Mouse (Mus musculus): Measurements from ENCODE around the gene Scn8a. TPM values are rescaled to one million over a fixed set of nuclear protein-coding genes. Genes with fewer than 3 reads are reported as not detected.
A peak's percentile ranks its signal among the peaks of the same experiment; 100 is the strongest.

The Scn8a gene
- polyA plus RNA-seq, 1 experiment from 2014 or later, result 3.6 TPM

GRCm38 (mm10) chr15:100983427-100984153, 113.9 kb downstream of the Scn8a start:
- Histone ChIP-seq H3K36me3 (ENCODE audit: control insufficient read depth, insufficient read depth, low read length) (no peaks in the 10 kb centered on the region), H3K27ac (ENCODE audit: low read length) (no peak overlapping the region), H3K4me3 (ENCODE audit: low read depth, low read length) (peak overlapping the region; percentile 40), H3K9me3 (ENCODE audit: control insufficient read depth, low read depth, low read length) (no peaks in the 10 kb centered on the region), H3K9ac (replicated peaks; ENCODE audit: low read depth, low read length) (peak overlapping the region; percentile 33), H3K4me2 (replicated peaks; ENCODE audit: low read depth, low read length) (peak overlapping the region; percentile 73), H3K27me3 (ENCODE audit: control insufficient read depth, insufficient read depth, low read length) (no peaks in the 10 kb centered on the region), H3K4me1 (ENCODE audit: control insufficient read depth, insufficient read depth, low read length) (no peaks in the 10 kb centered on the region)
- ATAC-seq (ENCODE audit: insufficient number of reproducible peaks, insufficient read depth, low FRiP score, low read depth), result peak; percentile 76
- WGBS, result under 1% methylated on average over 46 of the region's 46 CpGs

- WGBS, result 20% methylated on average over 12 of the region's 12 CpGs
- Histone ChIP-seq H3K27me3 (ENCODE audit: control insufficient read depth, insufficient read depth, low read length) (no peaks in the 10 kb centered on the region), H3K9me3 (ENCODE audit: control insufficient read depth, low read depth, low read length) (no peaks in the 10 kb centered on the region), H3K36me3 (ENCODE audit: control insufficient read depth, insufficient read depth, low read length) (no peaks in the 10 kb centered on the region), H3K4me3 (ENCODE audit: low read depth, low read length) (peak overlapping the region; percentile 40), H3K4me1 (ENCODE audit: control insufficient read depth, insufficient read depth, low read length) (no peaks in the 10 kb centered on the region), H3K27ac (ENCODE audit: low read length) (no peak overlapping the region), H3K9ac (replicated peaks; ENCODE audit: low read depth, low read length) (peak overlapping the region; percentile 33; the same call in 1 of the 2 replicates), H3K4me2 (replicated peaks; ENCODE audit: low read depth, low read length) (peak overlapping the region; percentile 73)
- ATAC-seq (ENCODE audit: insufficient number of reproducible peaks, insufficient read depth, low FRiP score, low read depth), result no peak
Observed at GRCm38 (mm10) chr15:100984154-100984893, 114.7 kb downstream of the Scn8a start.

GRCm38 (mm10) chr15:100986479-100986878, 116.8 kb downstream of the Scn8a start:
- 82% methylated on average over 10 of the region's 10 CpGs for WGBS
- Histone ChIP-seq H3K9ac (replicated peaks; ENCODE audit: low read depth, low read length) (no peak overlapping the region), H3K4me3 (ENCODE audit: low read depth, low read length) (no peak overlapping the region), H3K27ac (ENCODE audit: low read length) (no peak overlapping the region), H3K9me3 (ENCODE audit: control insufficient read depth, low read depth, low read length) (no peaks in the 10 kb centered on the region), H3K36me3 (ENCODE audit: control insufficient read depth, insufficient read depth, low read length) (no peaks in the 10 kb centered on the region), H3K4me1 (ENCODE audit: control insufficient read depth, insufficient read depth, low read length) (no peaks in the 10 kb centered on the region), H3K27me3 (ENCODE audit: control insufficient read depth, insufficient read depth, low read length) (no peaks in the 10 kb centered on the region), H3K4me2 (replicated peaks; ENCODE audit: low read depth, low read length) (no peak overlapping the region)
- ATAC-seq (ENCODE audit: insufficient number of reproducible peaks, insufficient read depth, low FRiP score, low read depth), result no peak

GRCm38 (mm10) chr15:100987031-100987430, 117.4 kb downstream of the Scn8a start:
- H3K4me1 ChIP-seq (ENCODE audit: control insufficient read depth, insufficient read depth, low read length), result no peaks in the 10 kb centered on the region

GRCm38 (mm10) chr15:100990283-100990682, 120.6 kb downstream of the Scn8a start:
- Histone ChIP-seq H3K9ac (replicated peaks; ENCODE audit: low read depth, low read length) (no peak overlapping the region), H3K27ac (ENCODE audit: low read length) (no peak overlapping the region), H3K4me1 (ENCODE audit: control insufficient read depth, insufficient read depth, low read length) (no peaks in the 10 kb centered on the region), H3K36me3 (ENCODE audit: control insufficient read depth, insufficient read depth, low read length) (no peaks in the 10 kb centered on the region), H3K27me3 (ENCODE audit: control insufficient read depth, insufficient read depth, low read length) (no peaks in the 10 kb centered on the region), H3K9me3 (ENCODE audit: control insufficient read depth, low read depth, low read length) (no peaks in the 10 kb centered on the region), H3K4me2 (replicated peaks; ENCODE audit: low read depth, low read length) (no peak overlapping the region), H3K4me3 (ENCODE audit: low read depth, low read length) (no peak overlapping the region)
- ATAC-seq (ENCODE audit: insufficient number of reproducible peaks, insufficient read depth, low FRiP score, low read depth), result no peak
- WGBS, result 91% methylated on average over 10 of the region's 10 CpGs

More at GRCm38 (mm10) chr15:100987031-100987430, 117.4 kb downstream of the Scn8a start:
- Histone ChIP-seq H3K9me3 (ENCODE audit: control insufficient read depth, low read depth, low read length) (no peaks in the 10 kb centered on the region), H3K27ac (ENCODE audit: low read length) (no peak overlapping the region), H3K9ac (replicated peaks; ENCODE audit: low read depth, low read length) (no peak overlapping the region), H3K27me3 (ENCODE audit: control insufficient read depth, insufficient read depth, low read length) (no peaks in the 10 kb centered on the region), H3K36me3 (ENCODE audit: control insufficient read depth, insufficient read depth, low read length) (no peaks in the 10 kb centered on the region), H3K4me2 (replicated peaks; ENCODE audit: low read depth, low read length) (no peak overlapping the region), H3K4me3 (ENCODE audit: low read depth, low read length) (no peak overlapping the region)
- no peak for ATAC-seq (ENCODE audit: insufficient number of reproducible peaks, insufficient read depth, low FRiP score, low read depth)
- WGBS, result 93% methylated on average over 1 of the region's 1 CpGs

DNA sequence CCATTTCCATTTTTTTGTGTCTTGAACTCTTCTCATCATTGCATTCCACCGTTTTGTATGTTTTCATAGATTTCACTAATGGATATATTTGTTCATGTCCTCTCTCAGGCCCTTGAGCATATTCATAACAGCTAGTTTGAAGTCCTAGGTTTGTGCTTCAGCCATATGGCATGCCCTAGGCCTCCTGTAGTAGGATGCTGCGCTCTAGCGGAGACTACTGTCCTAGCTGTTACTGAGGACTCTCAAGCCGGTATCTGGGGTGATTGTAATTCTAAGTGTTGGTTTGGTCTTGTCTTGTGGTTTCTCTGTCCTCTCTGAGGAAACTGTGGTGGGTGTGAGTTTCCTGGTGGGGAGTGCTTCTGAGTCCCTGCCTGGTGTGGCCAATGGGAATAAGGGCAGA, 127.4 kb downstream of the Scn8a start:
- no peaks in the 10 kb centered on the region for H3K36me3 ChIP-seq (ENCODE audit: control insufficient read depth, insufficient read depth, low read length)
- ATAC-seq (ENCODE audit: insufficient number of reproducible peaks, insufficient read depth, low FRiP score, low read depth), result no peak
- H3K27ac ChIP-seq (ENCODE audit: low read length), result no peak overlapping the region
- H3K9ac ChIP-seq (replicated peaks; ENCODE audit: low read depth, low read length), result no peak overlapping the region
- no peak overlapping the region for H3K4me3 ChIP-seq (ENCODE audit: low read depth, low read length)
- H3K9me3 ChIP-seq (ENCODE audit: control insufficient read depth, low read depth, low read length), result no peaks in the 10 kb centered on the region
- 33% methylated on average over 4 of the region's 4 CpGs for WGBS
- no peak overlapping the region for H3K4me2 ChIP-seq (replicated peaks; ENCODE audit: low read depth, low read length)
- no peaks in the 10 kb centered on the region for H3K27me3 ChIP-seq (ENCODE audit: control insufficient read depth, insufficient read depth, low read length)
- H3K4me1 ChIP-seq (ENCODE audit: control insufficient read depth, insufficient read depth, low read length), result no peaks in the 10 kb centered on the region

GRCm38 (mm10) chr15:101001685-101002084, 132.0 kb downstream of the Scn8a start:
- no peak for ATAC-seq (ENCODE audit: insufficient number of reproducible peaks, insufficient read depth, low FRiP score, low read depth)
- Histone ChIP-seq H3K4me1 (ENCODE audit: control insufficient read depth, insufficient read depth, low read length) (no peaks in the 10 kb centered on the region), H3K27me3 (ENCODE audit: control insufficient read depth, insufficient read depth, low read length) (no peaks in the 10 kb centered on the region), H3K9me3 (ENCODE audit: control insufficient read depth, low read depth, low read length) (no peaks in the 10 kb centered on the region), H3K4me2 (replicated peaks; ENCODE audit: low read depth, low read length) (no peak overlapping the region), H3K9ac (replicated peaks; ENCODE audit: low read depth, low read length) (no peak overlapping the region), H3K36me3 (ENCODE audit: control insufficient read depth, insufficient read depth, low read length) (no peaks in the 10 kb centered on the region), H3K4me3 (ENCODE audit: low read depth, low read length) (no peak overlapping the region), H3K27ac (ENCODE audit: low read length) (no peak overlapping the region)
- WGBS, result 68% methylated on average over 1 of the region's 1 CpGs

- Histone ChIP-seq H3K27me3 (ENCODE audit: control insufficient read depth, insufficient read depth, low read length) (no peaks in the 10 kb centered on the region), H3K4me2 (replicated peaks; ENCODE audit: low read depth, low read length) (no peak overlapping the region), H3K27ac (ENCODE audit: low read length) (no peak overlapping the region), H3K9ac (replicated peaks; ENCODE audit: low read depth, low read length) (no peak overlapping the region), H3K4me3 (ENCODE audit: low read depth, low read length) (no peak overlapping the region), H3K9me3 (ENCODE audit: control insufficient read depth, low read depth, low read length) (no peaks in the 10 kb centered on the region), H3K36me3 (ENCODE audit: control insufficient read depth, insufficient read depth, low read length) (no peaks in the 10 kb centered on the region), H3K4me1 (ENCODE audit: control insufficient read depth, insufficient read depth, low read length) (no peaks in the 10 kb centered on the region)
- WGBS, result 90% methylated on average over 3 of the region's 3 CpGs
- ATAC-seq (ENCODE audit: insufficient number of reproducible peaks, insufficient read depth, low FRiP score, low read depth), result no peak
Observed at GRCm38 (mm10) chr15:101002466-101002865, 132.8 kb downstream of the Scn8a start.

Measured in stomach, embryonic 14.5 days (tissue).